Mouse (Mus musculus) 3T3-L1 (cell line): ENCODE measurements around the gene Abtb1.

ENCODE experiments used
- DNase-seq: peaks from one replicate; pipeline ENCODE4 v3.0.0-alpha.2; 2015; ENCODE audit warnings: low read depth, low spot score

The Abtb1 gene

DNA sequence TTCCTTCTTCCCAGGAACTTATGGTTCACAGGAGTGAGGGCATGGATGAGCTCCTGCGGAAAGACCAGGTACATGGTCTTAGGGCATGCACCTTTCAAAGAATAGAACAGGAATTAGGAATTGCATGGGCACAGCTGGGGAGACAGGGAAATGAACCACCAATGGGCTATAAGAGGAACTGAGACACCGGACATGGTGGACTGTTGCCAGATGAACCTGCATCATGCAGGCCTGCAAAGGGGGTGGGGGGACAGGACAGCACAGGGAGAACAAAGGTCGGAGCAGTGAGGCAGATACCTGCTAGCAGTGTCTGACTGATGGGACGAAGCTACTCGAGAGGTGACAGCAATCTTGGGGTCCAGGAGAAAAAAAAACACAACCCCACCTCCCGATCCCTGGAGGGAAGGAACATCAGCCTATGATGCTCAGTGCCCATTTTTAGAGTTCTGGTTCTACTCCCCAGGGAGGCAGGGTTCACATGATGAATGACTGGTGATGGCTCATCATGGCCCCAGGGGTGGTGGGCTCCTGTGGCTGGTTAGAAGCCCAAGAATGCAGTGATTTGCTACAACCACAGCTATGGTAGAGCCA is 11.6 kb downstream of the Abtb1 start:
- peak; percentile 34 for DNase-seq

DNA sequence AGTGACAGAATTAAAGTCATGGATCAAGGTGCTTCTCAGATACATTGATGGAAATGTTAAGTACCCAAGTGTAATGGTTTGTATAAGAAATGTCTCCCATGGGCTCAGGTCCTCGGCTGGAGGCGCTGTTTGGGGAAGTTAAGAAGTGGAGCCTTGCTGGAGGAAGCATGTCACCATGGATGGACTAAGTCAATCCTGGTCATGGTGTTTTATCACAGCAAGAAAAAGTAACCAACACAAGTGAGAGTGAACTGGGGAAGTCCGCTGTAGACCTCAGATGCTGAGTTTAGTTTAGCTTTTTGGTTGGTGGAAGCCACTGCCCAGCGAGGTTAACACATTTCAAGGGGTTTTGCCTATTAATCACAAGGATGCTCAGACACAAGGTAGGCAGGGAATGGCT is 12.2 kb downstream of the Abtb1 start:
- DNase-seq = no peak

DNA sequence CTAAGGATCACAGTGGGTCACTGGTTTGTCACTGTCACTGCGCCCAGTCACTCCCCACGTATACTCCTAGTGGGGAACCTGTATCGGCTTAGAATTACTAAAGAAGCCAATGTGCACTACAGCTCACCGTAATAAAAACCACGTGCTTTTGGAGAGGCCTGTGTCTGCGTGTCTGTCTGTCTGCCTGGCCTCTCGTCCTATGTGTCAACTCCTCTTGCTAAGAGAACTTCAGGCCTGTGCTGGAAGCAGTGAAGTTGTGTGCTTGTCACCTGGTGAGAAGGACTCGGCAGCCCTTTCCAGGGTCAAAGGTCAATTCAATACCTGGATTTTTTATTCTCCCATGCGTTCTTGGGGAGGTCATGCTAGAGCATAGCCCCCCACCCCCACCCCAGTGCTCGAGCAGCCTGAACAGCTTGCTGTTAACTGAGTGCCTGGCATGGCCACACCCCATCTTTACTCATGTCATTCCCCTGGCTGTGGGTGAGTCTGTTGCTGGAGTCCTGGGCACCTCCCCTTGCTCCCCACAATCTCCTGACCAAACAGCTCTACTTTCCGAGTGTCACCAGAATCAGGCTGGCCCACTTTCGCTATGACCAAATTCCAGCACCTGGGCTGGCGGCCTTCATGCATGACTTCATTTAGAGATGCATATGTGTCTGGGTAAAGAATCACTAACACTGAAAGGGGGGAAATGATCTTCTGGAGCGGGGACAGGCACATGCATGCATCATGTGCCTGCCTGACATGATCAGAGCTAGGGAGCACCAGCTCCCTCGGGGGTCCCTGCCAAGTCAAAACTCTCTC is 13.4 kb downstream of the Abtb1 start:
- DNase-seq = no peak

DNA sequence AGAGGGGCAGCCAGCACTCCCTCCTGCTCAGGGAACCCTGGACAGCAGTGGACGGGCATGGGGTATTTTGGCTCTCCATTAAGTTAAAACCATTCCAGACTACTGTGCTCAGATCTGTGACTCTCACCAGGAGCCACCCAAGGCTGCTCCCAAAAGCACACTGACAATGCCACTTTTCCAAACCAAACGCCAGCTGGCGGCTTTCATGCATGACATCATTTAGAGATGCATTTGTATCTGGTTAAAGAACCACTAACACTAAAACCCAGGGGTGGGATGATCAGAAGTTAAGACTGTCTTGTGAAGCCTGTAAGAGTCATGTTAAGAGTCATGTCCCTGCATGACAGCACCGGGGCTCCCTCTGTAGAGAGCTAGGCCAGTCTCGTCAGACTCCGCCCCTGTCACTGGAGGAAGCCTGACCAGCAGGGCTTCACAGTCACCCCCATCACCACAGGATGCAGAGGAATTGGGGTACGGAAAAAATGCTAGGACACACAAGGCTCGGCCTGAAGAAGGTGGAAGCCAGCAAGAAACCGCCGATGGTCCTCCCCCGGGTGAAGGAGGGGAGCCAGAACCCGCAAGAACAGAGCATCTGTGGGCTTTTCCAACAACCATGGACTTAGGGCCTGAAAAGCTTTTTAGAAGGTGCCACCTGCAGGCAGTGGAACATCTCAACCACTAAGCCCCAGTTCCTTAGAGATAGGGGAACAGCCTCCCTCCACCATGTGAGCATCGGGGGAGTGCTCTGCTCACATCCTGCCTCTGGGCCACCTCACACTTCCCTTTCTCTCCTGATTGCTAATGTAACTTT is 14.2 kb downstream of the Abtb1 start:
- no peak for DNase-seq

DNA sequence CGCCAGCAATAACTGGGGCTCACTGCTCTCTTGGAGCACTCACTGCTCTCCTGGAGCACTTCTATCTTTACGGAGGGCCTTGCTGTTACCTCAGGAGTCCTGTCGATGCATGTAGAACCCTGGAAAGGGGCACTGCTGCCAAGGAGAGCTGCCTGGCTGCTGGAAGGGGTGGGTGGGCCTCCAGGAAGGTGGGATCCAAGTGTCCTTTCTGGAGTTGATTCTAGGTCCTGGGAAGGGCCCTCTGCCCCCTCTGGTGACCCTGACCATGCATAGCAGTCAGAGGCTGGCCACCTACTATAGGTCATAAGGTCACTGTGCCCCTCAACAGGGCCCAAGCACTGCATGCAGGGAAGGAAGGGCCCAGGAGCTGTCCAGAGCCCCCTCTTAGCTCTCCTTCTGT is 14.8 kb downstream of the Abtb1 start:
- no peak for DNase-seq

DNA sequence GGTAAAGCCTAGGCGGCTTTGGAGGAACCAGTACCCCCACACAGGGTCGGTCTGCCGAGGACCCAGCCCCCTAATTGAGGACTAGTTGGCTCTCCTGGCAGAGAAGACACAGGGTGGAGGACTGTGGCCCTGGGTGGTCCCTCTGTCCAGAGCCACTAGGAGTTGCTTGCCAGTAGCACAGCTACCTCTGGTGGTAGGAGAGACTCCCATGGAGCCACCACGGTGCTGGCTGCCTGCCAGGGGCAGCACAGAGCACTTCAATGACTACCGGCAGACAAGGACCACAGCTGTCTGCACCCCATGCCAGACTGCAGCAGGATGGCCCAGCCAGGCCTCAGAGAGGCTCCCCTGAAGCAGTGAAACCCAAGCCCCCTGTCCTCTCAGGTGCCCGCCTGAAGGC is 15.2 kb downstream of the Abtb1 start:
- no peak for DNase-seq

DNA sequence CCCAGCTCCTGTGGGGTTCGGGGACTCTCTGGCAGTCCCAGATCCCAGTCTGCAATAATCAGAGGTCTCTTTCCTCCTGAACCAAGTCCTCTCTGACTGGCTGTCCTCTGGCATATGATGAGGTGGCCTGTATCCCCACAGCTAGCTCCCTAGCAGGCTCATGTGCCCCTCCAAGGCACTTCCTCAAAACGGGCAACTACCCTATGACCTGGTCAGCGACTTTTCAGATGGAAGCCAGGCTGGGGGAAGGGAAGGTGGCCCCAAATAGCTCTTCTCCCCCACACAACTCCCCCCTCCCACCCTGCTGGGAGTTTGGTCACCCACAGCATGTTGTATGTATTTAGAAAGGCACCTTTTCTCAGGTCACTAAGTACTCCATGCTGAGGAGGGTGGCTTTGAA is 15.7 kb downstream of the Abtb1 start:
- no peak for DNase-seq

DNA sequence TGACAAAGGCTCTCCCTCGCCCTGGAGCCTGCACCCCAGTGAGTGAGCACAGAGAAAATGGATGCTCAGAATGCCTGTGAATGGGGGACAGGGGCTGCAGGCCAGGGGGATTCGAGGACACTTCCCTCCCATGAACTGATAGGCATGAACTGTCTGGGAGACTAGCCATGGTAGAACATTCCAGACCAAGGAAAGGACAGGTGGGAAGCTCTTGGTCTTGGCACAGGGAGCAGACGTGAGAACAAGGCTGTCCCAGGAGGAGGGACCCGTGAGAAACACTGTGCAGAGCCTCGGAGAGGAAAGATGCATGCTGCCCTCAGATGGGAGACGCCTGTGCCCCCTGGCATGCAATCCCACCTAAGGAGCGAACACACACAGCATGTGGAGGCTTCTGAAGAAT is 17.6 kb downstream of the Abtb1 start:
- no peak for DNase-seq

DNA sequence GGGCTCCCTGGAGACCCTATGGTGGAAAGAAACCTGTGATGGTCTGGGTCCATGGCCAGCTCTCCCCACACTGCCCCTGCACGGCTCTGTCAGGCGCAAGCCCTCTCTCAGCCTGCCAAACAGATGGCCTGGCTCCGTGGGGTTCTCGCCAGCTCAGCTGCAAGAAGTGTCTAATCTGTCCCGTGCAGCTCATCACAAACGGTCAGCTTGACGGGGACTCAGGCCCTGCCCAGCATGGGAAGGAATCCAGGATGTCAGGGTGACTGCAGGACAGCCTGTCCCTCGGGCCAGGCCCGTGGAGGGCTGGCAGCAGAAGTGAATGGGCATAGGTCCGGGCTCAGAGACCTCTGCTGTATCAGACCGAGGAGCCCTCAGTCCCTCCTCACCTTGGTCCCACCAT is 19.9 kb downstream of the Abtb1 start:
- DNase-seq = no peak

DNA sequence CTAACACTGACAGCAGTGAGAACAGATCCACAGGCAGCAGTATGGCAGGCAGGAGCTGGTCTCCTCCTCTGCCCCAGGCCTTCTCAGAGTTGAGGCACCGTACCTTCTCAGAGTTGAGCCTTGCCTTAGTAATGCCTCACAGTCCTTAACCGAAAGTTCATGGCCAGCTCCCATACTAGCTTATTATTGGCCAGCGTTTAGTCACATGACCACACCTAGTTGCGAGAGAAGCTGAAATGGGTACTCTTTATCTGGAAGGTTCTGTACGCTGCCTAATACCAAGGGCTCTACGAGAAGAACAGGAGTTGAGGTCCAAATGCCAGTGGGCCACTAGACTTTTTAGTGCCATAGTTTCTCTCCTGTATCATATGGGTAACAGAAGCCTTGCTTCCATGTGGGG is 20.5 kb downstream of the Abtb1 start:
- no peak for DNase-seq

DNA sequence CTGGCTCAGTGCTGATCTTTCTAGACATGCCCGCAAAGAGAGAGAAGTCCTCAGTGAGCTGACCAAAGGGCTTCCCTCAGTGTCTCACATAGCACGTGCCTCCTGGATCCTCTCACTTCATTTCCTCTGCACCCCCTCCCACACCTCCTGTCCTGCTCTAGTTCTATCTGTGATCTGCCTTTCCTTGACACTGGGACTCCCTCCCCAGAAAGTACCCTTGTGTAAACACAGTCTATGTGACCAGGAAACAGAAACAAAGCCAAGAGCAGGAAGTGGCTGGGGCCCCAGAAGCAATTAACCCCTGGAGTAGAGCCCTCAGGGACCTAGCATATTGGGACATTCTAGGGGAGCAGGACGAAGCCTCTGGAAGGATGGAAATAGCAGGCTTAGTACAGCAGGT is 20.9 kb downstream of the Abtb1 start:
- no peak for DNase-seq

DNA sequence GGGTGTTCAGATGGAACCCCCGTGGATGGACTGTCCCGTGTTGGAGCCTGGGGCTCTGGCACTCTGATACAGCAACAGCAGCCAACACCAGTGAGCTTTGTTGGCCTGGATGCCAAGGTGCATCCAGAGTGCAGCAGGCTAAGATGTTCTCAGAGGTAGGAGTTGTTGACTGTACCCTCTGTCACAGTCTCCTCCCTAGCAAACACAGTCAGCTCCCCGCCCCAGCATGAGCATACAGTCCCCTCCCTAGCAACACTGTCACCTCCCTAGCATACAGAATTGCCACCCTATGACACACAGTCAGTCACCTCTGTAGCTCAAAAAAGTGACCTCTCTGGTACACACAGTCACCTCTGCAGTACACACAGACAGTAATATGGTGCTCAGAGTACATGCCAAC is 24.9 kb downstream of the Abtb1 start:
- DNase-seq = no peak

DNA sequence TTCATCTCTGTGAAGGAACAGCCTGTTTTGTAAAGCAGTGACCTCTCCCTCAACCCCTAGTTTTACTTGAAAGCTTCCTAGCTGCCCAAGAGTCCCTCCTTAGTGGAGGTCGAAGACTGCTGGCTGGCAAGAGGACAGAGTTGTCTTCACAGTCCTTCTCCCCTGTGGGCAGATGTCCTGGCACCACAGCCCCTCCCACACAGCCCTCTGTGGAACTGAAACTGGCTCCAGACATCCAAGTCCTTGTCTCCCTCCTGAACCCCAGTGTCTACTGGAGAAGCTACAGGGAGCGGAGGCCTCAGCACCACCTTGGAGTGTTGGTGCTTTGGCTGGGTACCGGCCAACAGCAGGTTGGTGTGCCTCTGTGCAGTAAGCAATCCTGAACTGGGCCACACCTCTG is 26.3 kb downstream of the Abtb1 start:
- DNase-seq = no peak

DNA sequence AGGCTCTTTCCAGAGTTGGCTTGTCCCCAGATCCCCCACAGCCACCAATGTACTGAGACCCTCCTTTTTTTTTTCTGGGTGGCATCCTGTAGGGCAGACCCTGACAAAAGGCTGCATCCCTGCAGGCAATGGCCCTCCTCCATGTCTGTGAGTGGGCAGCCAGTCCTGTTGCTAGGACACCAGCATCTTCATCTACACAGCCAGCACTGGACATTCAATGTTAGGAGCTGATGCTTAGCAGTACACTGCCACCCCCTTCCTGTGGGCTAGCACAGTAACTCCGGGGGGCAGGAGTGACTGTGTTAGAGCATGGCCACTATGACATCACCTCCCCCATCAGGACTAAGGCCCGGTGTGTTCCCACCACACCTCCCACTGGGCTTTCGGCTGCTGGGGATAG is 26.7 kb downstream of the Abtb1 start:
- DNase-seq = no peak

DNA sequence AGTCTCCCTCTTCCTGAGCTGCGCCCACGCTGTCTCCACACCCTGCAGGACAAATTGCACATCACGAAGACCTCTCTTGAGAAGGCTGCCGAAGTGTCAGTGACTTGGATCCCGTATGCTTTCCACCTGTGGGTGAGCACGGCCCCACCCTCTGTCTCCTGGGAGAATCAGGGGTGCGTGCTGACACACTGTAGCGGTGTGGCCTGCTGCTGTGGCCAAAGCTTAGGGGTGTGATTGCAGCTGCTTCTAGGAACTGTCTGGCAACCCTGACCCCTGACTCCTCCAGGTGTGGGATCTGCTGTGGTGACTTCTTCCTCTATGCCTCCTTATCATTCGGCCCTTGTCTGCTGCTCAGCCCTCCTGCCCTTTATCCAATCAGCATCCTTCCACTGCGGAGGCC is 28.0 kb downstream of the Abtb1 start:
- DNase-seq = no peak

DNA sequence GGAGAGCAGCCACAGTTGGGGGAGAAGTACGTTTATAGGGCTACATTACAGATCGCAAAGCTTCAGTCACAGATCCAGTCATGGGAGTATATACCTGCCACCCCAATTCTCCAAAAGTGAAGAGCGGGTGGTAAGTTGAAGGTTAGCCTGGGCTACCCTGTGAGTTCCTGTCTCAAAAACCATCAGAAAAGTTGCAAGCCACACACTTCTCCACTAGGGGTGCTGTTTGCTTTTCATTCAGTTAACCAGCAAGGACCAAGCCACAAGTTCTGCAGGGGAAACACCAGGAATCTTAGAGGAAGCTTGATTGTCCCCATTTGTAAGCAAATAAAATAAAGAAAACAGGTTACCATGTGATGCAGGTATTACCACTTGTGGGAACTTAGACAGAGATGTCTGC is 28.9 kb downstream of the Abtb1 start:
- DNase-seq = peak; percentile 76

DNA sequence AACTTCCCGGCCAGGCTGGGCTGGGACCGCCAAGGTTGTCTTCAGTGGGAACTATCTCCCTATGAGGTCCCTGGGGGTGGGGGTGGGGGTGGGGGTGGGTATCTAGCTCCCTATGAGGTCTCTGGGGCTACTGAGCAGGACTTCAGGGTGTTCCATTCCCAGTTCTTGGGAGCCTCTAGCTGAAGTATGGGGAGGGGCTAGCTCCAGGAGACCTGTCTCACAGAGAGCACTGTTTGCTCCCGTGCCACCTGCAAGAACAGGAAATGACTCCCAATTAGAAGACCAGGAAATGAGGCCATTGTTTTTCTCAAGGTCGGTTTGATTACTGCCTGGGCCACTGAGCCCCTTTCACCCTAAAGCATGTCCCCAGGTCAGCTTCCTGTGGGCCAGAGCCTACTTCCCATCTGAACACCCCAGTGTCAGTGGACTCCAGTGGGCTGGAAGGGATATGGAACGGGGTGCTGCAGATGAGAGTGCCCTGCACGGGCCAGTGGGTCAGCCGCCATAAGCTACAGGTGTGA is 29.8 kb downstream of the Abtb1 start:
- DNase-seq = no peak

DNA sequence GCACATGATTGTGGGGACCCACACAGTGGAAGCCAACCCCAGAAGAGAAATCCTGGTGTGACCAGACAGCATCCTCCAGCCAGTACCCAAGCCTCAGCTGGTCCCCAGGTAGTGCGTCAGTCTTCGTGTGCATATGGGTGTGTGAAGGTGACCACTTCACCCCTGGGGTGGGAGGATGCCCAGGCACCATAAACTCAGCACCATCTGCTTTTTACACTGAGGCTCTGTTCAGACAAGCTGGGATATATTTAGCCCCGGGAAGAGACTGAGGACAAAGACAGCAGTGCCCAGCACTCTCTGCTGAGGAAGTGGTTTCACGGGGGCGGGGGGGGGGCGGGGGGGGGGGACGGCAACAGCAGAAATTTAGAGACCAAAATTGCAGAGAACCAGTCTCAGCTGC is 30.4 kb downstream of the Abtb1 start:
- no peak for DNase-seq

DNA sequence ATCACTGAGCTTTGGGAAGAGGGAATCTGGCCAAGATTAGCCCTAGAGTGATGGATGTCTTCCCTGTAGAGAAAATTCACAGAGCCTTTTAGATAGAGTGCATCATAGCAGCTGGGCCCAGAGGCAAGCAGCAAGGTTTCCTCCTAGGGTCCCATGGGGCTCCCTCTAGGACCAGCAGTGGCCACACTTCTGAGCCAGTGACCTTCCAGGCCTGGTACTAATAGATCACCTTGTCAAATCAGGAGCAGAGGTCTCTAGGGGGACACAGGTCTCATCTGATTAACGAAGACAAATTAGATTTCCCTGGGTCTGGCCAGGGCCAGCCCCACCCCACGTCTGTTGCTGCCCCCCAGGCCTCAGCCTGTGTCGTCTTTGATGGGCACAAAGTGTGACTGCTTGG is 31.5 kb downstream of the Abtb1 start:
- DNase-seq = no peak

DNA sequence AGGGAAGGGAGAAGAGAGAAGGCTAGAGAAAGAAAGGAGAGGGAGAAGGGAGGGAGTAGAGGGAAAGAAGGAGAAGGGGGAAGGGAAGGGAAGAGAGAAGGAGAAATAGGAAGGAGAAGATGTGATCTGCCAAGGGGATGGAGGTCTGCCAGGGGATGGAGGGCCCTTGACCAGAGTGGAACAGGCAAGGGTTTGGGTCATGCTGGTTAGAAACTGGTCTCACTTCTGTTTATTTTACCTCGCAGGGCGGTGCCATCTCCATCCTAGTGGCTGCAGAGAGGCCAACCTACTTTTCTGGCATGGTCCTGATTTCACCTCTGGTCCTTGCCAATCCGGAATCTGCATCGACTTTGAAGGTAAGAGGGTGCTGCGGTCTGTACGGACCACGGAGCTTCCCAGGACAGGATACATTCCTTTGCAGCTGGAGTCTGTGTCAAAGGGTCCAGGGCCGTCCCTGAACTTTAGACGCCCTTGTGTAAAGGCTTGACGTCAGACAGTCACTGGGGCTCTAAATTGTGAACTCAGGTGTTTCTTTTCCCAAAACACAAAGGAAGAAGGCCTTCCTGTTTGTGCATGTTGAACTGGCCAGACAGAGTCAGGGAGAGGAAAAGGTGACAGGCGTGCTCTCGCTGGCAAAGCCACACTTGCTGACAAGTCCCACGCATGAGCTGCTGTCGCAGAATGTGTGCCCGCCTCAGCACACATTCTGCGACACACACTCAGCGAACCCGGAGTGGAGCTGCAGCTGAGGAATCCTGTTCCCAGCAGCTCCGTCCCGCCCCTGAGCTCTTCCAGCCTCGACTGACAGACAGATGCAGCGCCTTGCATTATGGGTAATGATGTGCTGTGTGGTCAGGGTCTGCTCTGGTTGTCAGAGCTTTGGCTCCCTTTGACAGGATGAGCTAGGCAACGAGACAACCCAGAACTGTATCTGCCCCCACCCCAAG is 32.4 kb downstream of the Abtb1 start:
- no peak for DNase-seq

DNA sequence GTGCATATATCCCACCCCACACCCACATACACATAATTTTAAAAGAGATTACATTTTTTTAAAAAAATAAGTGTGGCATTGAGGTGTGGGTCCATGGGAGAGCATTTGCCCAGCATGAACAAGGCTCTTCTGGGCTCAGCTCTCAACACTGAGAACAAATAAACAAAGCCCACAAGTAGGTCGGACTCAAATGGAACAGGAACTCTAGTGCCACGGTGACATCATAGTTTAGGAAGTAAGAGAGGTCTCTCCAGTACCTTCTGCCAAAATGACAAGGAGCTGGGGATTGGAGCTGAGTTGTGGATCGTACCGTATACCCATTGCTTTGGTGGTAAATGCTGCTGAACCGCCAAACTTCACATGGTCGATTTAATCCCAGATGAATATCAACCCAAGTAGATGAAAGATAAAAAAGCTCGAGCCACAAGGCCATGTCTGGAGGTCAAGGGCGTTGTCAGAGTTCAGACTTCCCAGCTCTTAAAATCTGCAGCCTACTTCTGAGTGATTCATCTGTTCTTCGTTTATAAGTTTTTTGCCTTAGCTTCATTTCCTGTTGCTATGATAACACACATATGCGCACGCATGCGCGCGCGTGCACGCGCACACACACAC is 36.7 kb downstream of the Abtb1 start:
- DNase-seq = no peak
